Mouse (Mus musculus): Measurements from ENCODE around the gene Dnmt3b.
"Not testable (repeated sequence)": the region's sequence is repeated elsewhere in the genome, so short reads cannot be mapped to it uniquely, and the experiment has no call there.

Gene Dnmt3b

GRCm38 (mm10) chr2:153713227-153713626 is 64.0 kb downstream of the Dnmt3b start:
- DNase-seq (ENCODE audit: low read depth) = no peak

DNA sequence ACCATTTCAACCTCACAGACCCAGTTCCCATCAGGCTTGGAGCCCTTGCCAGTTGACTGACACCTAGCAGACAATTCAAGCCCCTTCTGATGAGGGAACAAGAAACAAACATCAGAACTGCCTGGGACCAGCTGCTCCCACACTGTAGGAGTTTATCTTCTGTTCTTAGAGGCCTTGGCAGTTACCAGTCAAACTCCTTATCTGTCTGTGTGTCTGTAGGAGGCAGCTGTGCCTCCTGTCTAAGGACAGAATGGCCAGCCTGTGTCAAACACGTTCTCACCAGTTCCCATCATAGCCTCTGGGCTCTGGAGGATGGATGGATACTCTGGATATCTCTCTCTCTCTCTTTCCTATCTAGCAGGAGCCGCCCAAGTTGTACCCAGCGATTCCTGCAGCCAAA is 68.6 kb downstream of the Dnmt3b start:
- not testable (repeated sequence) for DNase-seq (ENCODE audit: low read depth)

DNA sequence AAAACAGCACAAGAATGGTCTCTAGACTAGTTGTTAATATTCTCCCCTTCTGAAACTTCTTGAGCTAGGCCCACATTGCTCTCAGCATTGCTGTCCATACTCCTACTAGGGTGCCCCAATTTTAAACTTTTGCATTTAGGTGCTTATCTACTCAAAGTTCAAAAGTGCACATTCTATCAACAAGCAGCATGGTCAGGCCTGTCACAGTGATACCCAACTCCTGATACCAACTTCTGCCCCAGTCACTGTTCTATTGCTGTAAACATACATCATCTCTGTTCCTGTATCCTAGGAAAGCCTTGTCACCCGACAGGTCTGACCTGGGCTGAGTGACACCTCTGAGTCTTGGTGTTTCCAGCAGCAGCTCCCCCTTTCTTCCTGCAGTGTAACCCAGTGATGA is 73.8 kb downstream of the Dnmt3b start:
- DNase-seq (ENCODE audit: low read depth) = no peak

DNA sequence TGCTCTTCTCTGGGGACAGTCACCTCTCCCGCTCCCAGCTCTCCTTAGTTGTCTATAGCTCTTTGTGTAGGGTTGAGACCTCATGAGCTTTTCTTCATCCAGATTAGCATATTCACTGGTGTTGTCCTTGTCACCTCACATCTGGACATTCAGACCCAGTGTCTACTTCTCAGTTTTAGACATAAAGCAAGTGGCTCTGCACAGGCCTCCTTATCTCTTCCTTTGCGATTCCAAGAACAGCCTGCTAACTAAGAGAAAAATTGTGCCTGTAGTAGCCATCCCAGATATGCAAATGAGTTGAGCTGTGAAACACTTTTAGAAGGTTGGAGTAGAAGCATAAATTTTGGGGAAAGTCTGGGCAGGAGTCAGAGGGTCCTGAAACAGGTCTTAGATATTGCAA is 75.2 kb downstream of the Dnmt3b start:
- no peak for DNase-seq (ENCODE audit: low read depth)

- DNase-seq (ENCODE audit: low read depth) = no peak
Observed at GRCm38 (mm10) chr2:153724871-153725270, 75.6 kb downstream of the Dnmt3b start.

- DNase-seq (ENCODE audit: low read depth) = no peak
Observed at GRCm38 (mm10) chr2:153725291-153725690, 76.0 kb downstream of the Dnmt3b start.

DNA sequence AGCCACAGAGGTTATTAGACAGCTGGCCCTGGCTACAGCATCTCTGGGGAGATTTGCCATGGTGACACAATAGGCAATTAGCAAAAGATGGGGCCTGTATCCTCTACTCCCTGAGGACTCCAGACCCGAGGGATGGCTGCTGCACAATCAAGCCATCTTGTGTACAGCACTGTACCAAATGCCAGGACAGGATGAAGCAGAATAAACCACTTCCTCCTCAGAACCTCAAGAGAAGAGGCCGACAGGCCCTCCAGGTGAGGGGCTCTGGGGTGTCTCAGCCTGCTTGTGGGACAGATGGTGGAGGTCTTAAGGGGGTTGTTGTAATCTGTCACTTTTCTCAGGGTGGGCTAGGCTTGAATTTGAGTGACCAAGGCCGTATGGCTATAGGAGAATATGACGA is 84.8 kb downstream of the Dnmt3b start:
- DNase-seq (ENCODE audit: low read depth) = no peak
